Mouse (Mus musculus): ENCODE measurements around the gene Abtb2. TPM values are rescaled to one million over a fixed set of nuclear protein-coding genes. Genes with fewer than 3 reads are reported as not detected.

Abtb2 gene
- polyA plus RNA-seq, 1 experiment from 2014 or later = 4.5 TPM

DNA sequence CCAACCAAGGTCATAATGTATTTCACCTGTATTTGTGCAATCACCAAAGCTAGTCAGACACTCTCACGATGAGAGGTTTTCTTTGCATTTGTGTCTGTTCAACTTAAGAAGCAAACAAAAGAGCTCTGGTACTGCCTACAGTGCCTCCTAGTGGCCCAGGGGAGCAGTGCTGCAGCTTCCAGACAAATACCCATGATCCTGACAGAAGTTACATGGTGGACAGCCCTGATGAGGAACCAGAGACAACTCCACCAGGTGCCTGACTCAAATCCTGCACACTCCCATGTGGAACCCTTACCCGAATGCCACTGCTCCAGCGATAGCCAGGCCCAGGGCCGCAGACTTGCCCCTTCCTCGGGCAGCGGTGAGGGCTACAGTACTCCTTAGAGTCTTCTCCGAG lies 177.9 kb downstream of the Abtb2 start:
- Histone ChIP-seq H3K36me3 (peaks cover 13% of the 10 kb centered on the region; the same call in 1 of the 2 replicates), H3K27ac (no peak overlapping the region), H3K4me3 (replicated peaks) (no peak overlapping the region), H3K4me2 (replicated peaks) (no peak overlapping the region), H3K4me1 (replicated peaks) (no peaks in the 10 kb centered on the region), H3K9ac (no peak overlapping the region), H3K9me3 (no peaks in the 10 kb centered on the region), H3K27me3 (replicated peaks) (no peaks in the 10 kb centered on the region)
- 77% methylated on average over 7 of the region's 7 CpGs for WGBS
- ATAC-seq = no peak

DNA sequence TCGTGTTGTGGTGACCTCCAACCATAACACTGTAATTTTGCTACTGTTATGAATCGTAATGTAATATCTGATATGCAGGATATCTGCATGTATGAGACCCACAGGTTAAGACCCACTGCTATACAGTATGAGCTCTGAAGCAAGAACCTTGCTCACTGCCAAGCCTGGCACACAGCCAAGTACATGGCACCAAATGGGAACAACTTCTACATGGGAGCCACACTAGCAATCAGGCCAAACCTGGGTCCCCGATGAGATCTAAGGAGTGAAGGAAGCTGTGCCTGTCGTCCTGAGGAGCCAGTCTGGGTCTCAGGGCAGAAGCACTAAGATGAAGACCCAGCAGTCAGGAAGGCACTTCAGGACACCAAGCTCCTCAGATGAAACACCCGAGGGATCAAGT lies 179.4 kb downstream of the Abtb2 start:
- ATAC-seq = no peak
- Histone ChIP-seq H3K9ac (no peak overlapping the region), H3K4me2 (replicated peaks) (no peak overlapping the region), H3K27me3 (replicated peaks) (no peaks in the 10 kb centered on the region), H3K9me3 (no peaks in the 10 kb centered on the region), H3K27ac (no peak overlapping the region), H3K4me1 (replicated peaks) (no peaks in the 10 kb centered on the region), H3K36me3 (peaks cover 15% of the 10 kb centered on the region; the same call in 1 of the 2 replicates), H3K4me3 (replicated peaks) (no peak overlapping the region)
- 83% methylated on average over 5 of the region's 5 CpGs for WGBS

DNA sequence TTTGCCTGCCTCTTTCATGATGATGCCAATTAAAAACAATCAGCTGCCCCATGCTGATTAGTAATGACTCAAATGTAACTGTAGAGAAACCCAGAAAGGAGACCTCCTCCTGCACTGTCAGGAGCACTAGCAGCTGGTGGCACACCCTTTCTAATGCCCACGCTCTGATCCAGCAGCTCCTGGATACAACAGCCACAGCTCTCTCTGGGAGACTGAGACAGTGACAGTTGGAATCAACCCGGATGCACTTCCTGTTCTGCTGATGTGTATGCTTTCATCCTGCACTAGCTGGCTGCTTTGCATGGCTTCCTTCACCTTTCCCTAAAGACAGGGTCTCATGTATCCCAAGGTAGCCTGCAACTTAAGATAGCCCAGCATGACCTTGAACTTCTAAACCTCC lies 180.0 kb downstream of the Abtb2 start:
- H3K4me1 ChIP-seq (replicated peaks) = no peaks in the 10 kb centered on the region
- H3K27me3 ChIP-seq (replicated peaks) = no peaks in the 10 kb centered on the region
- peaks cover 16% of the 10 kb centered on the region; the same call in 1 of the 2 replicates for H3K36me3 ChIP-seq
- ATAC-seq = no peak
- no peak overlapping the region for H3K4me2 ChIP-seq (replicated peaks)
- WGBS = 84% methylated on average over 2 of the region's 2 CpGs
- H3K9me3 ChIP-seq = no peaks in the 10 kb centered on the region
- no peak overlapping the region for H3K9ac ChIP-seq
- H3K27ac ChIP-seq = no peak overlapping the region
- H3K4me3 ChIP-seq (replicated peaks) = no peak overlapping the region

DNA sequence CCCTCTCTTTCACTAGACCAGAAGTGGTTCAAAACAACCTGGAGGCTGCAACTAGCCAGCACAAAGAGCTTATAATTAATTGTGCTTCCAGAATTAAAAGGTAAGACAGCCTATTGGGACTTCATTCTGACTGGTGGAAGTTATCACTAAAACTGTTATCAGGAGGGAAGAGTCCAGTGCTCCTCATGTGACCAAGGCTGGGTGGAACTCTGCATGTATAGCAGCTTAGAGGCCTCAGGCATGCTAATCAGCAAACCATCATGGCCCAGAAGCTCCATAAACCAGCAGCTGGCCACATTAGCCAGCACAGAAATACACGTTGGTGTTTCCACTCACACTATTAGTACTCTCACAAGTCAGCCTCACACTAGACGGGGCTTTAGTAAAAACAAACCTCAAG lies 180.7 kb downstream of the Abtb2 start:
- 75% methylated on average over 2 of the region's 2 CpGs for WGBS
- Histone ChIP-seq H3K9ac (no peak overlapping the region), H3K4me1 (replicated peaks) (no peaks in the 10 kb centered on the region), H3K4me2 (replicated peaks) (no peak overlapping the region), H3K27me3 (replicated peaks) (no peaks in the 10 kb centered on the region), H3K27ac (0 out of 2 replicates have a peak overlapping the region, but pooled peaks have one; percentile 6), H3K36me3 (peaks cover 23% of the 10 kb centered on the region), H3K9me3 (no peaks in the 10 kb centered on the region), H3K4me3 (replicated peaks) (no peak overlapping the region)
- no peak for ATAC-seq

DNA sequence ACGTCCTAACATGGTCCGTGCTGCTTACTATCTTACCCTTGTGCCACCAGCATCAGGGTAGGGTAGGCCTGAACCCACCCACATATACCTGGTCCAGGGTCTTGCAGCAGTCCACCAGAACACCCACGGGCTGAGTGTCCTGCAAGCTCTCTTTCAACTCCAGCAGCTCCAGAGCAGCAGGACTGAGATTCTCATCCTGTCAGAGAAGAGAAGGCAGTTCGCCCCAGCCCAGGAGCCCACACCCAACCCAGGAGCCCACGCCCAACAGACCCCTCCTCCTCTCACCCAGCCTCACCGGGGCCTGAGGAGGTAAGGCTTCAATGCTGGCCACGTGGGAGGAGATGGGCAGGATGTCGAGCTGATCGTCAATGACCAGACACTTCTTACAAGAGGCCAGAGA lies 181.8 kb downstream of the Abtb2 start:
- no peaks in the 10 kb centered on the region for H3K4me1 ChIP-seq (replicated peaks)
- no peak overlapping the region for H3K9ac ChIP-seq
- no peak overlapping the region for H3K27ac ChIP-seq
- ATAC-seq = no peak
- H3K4me3 ChIP-seq (replicated peaks) = no peak overlapping the region
- no peaks in the 10 kb centered on the region for H3K9me3 ChIP-seq
- 90% methylated on average over 9 of the region's 9 CpGs for WGBS
- peaks cover 29% of the 10 kb centered on the region for H3K36me3 ChIP-seq
- no peaks in the 10 kb centered on the region for H3K27me3 ChIP-seq (replicated peaks)
- H3K4me2 ChIP-seq (replicated peaks) = no peak overlapping the region

DNA sequence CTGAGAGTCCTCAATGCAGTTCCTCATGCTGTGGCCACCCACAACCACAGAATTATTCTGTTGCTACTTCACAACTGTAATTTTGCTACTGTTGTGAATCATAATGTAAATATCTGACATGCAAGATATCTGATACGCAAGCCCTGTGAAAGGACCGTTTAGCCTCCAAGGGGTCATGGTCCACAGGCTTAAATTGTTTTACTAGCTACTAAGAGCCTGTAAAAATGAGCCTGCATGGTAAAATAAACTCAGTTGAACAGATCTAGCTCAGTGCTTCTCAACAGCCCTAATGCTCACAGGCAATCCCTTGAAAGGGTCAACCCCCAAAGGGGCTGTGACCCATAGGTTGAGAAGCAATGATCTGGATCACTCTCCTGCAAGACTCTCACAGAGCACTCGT lies 183.0 kb downstream of the Abtb2 start:
- no peaks in the 10 kb centered on the region for H3K27me3 ChIP-seq (replicated peaks)
- H3K9ac ChIP-seq = no peak overlapping the region
- 61% methylated on average over 3 of the region's 3 CpGs for WGBS
- peaks cover 24% of the 10 kb centered on the region for H3K36me3 ChIP-seq
- H3K4me1 ChIP-seq (replicated peaks) = no peaks in the 10 kb centered on the region
- H3K4me3 ChIP-seq (replicated peaks) = no peak overlapping the region
- H3K4me2 ChIP-seq (replicated peaks) = no peak overlapping the region
- ATAC-seq = peak; percentile 92
- H3K27ac ChIP-seq = peak overlapping the region; percentile 48; the same call in 1 of the 2 replicates
- no peaks in the 10 kb centered on the region for H3K9me3 ChIP-seq

DNA sequence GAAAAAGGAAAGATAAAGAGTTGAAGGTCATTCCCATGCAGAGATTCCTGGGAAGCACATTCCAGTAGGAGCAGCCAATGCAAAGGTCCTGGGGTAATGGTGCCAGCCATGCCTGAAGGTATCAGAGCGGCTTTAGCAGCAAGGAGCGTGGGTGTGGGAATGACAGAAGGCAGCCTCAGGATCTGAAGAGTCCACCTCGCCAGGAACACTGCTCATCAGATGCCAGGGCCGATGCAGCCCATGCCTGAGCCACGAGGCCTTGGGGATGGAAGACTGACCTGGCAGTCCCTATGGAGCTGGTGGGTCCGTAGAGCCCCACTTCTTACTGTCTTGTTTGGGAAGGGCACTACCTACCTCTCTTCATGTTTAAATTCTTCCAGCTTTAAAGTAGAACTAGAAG lies 185.7 kb downstream of the Abtb2 start:
- no peak for ATAC-seq
- Histone ChIP-seq H3K4me3 (replicated peaks) (no peak overlapping the region), H3K9ac (no peak overlapping the region), H3K4me1 (replicated peaks) (no peaks in the 10 kb centered on the region), H3K27me3 (replicated peaks) (no peaks in the 10 kb centered on the region), H3K27ac (no peak overlapping the region), H3K36me3 (peaks cover 32% of the 10 kb centered on the region), H3K4me2 (replicated peaks) (no peak overlapping the region), H3K9me3 (no peaks in the 10 kb centered on the region)
- 95% methylated on average over 6 of the region's 6 CpGs for WGBS

DNA sequence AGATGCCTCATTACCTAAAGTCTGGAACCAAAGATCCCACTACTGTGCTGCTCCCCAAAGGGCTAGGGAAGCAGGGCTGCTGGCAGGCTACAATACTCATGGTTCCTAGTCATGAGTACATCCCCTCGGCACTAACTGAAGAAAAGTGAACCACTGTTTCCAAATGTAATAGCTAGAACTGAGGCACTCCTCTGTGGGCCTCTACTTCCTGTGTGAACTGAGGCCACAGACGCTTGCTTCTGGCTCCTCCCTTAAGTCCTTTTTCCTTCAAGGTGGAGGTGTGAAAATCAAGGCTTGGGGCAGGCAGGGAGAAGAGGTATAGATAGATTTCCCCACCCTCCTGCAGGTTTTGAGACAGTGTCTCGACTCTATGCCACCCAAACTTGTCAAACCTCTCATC lies 188.5 kb downstream of the Abtb2 start:
- Histone ChIP-seq H3K4me1 (replicated peaks) (no peaks in the 10 kb centered on the region), H3K36me3 (peaks cover 28% of the 10 kb centered on the region), H3K4me2 (replicated peaks) (no peak overlapping the region), H3K27me3 (replicated peaks) (no peaks in the 10 kb centered on the region), H3K9ac (no peak overlapping the region), H3K9me3 (no peaks in the 10 kb centered on the region), H3K27ac (no peak overlapping the region), H3K4me3 (replicated peaks) (no peak overlapping the region)
- no peak for ATAC-seq
- WGBS = 89% methylated on average over 3 of the region's 3 CpGs

DNA sequence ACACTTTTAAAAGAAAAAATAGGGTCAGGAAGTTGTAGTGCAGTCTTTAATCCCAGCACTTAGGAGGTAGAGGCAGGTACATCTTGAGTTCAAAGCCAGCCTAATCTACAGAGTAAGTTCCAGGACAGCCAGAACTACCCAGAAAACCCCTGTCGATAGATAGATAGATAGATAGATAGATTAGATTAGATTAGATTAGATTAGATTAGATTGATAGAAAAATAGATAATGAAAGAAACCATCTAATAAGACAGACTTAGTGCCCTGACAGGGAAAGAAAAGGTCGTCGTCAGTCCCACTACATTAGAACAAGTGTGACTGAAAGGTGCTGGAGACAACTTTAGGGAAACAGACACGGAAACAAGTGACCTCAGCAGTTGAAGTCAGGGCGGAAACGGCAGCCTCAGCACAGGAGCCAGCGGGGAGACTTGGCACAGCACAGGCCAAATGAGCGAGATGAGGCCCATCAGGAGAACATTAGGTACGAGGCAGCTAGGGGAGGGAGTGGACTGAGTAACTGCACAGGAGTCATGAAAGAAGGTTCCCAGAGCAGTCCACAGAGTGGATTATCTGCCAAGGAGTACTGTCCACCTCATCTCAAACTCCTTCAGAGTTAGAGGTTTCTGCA lies 189.5 kb downstream of the Abtb2 start:
- 86% methylated on average over 9 of the region's 9 CpGs for WGBS
- no peak overlapping the region for H3K4me3 ChIP-seq (replicated peaks)
- H3K4me2 ChIP-seq (replicated peaks) = no peak overlapping the region
- peaks cover 21% of the 10 kb centered on the region for H3K36me3 ChIP-seq
- no peak overlapping the region for H3K9ac ChIP-seq
- H3K27me3 ChIP-seq (replicated peaks) = no peaks in the 10 kb centered on the region
- 0 out of 2 replicates have a peak, but pooled peaks cover 2% of the 10 kb centered on the region for H3K4me1 ChIP-seq (replicated peaks)
- H3K9me3 ChIP-seq = no peaks in the 10 kb centered on the region
- no peak for ATAC-seq
- H3K27ac ChIP-seq = no peak overlapping the region

DNA sequence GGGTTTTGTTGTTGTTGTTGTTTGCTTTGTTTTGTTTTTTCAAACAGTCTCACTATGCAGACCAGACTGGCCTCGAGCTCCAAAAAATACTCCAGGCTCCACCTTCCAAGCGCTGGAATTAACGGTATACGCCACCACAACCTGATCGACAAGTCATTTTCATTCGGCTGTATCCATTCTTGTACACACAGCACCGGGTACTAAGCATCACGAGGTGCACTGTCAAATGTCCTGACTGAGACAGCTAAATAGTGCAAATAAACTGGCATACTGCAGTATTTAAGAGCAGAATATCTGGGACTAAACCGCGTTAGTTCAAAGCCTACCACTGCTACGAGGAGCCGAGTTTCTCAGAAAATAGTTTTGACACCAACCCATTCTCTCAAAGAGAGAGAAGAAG lies 194.3 kb downstream of the Abtb2 start:
- Histone ChIP-seq H3K36me3 (0 out of 2 replicates have a peak, but pooled peaks cover 8% of the 10 kb centered on the region), H3K4me2 (replicated peaks) (peak overlapping the region; percentile 74), H3K9ac (peak overlapping the region; percentile 64), H3K4me3 (replicated peaks) (peak overlapping the region; percentile 75), H3K9me3 (no peaks in the 10 kb centered on the region), H3K4me1 (replicated peaks) (0 out of 2 replicates have a peak, but pooled peaks cover 2% of the 10 kb centered on the region), H3K27me3 (replicated peaks) (no peaks in the 10 kb centered on the region), H3K27ac (peak overlapping the region; percentile 75)
- under 1% methylated on average over 12 of the region's 12 CpGs for WGBS
- ATAC-seq = peak; percentile 26

DNA sequence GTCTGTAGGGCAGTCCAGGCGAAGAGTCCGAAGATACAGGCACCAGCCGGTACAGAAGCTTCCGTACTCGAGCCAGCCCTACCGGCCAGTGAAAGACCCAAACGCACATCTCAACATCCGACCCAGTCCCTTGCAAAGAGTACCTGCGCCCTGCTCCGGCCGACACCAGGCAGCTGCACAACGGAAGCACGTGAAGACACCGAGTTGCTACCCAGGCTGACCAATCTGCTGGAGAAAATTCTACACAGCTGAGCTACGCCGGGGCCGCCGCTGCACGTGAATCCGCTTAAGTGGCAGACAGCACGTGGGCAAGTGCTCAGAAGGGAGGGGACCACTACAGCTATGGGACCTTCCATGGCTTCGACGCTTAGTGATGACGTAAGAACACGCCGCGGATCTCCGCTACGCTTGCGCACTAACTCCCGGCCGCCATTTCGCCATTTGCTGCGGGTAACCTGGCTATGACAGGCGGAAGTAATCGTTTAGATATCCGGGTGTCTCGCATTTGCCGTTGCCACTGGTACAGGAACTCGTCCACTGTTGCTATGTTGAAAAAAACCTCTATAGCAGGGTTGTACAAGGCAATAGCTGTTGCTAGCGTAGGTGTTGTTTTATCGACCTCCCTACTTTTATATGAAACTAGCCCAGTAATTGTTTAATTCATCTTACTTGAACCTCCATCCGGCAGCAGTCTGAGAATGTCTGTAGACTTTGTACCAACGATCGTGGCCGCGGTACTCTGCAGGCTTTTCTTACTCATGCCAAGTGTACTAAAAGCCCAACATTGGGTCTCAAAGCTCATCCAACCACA lies 195.0 kb downstream of the Abtb2 start, which contains the start of gene Nat10:
Nat10 (minus strand) TSS at position 365 of the 811 bp plus-strand sequence.
- ATAC-seq = peak; percentile 97
- WGBS = under 1% methylated on average over 47 of the region's 47 CpGs
- peak within 1 kb of the TSS; percentile 75 for H3K27ac ChIP-seq
- H3K4me3 ChIP-seq (replicated peaks) = peak within 1 kb of the TSS; percentile 75
- H3K4me1 ChIP-seq (replicated peaks) = 0 out of 2 replicates have a peak, but pooled peaks cover 2% of the 10 kb centered on the region
- peaks cover 8% of the 10 kb centered on the region; the same call in 1 of the 2 replicates for H3K36me3 ChIP-seq
- no peaks in the 10 kb centered on the region for H3K27me3 ChIP-seq (replicated peaks)
- peak within 1 kb of the TSS; percentile 74 for H3K4me2 ChIP-seq (replicated peaks)
- H3K9ac ChIP-seq = peak within 1 kb of the TSS; percentile 64
- H3K9me3 ChIP-seq = no peaks in the 10 kb centered on the region

DNA sequence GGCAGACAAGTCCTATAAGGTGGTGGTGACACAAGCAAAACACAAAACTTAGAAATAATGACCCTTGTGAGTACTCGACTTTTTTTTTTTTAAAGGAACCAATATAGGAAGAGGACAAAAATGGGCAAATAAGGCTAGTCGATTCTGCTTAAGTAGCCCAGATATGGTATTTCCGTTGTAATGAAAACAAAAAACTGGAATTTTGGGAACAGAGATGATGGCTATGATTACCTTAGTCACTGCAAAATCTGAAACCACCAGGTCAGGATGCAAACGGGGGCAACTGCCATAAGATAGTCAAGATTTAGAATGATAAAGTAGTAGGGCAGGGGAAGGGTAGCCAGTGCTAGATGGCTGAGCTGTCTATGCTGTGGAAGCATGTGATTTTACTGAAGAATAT lies 195.9 kb downstream of the Abtb2 start:
- WGBS = 31% methylated on average over 4 of the region's 4 CpGs
- ATAC-seq = no peak

More for the DNA sequence above, 195.9 kb downstream of the Abtb2 start:
- Histone ChIP-seq H3K9me3 (no peaks in the 10 kb centered on the region), H3K9ac (no peak overlapping the region), H3K4me2 (replicated peaks) (peak overlapping the region; percentile 74), H3K27me3 (replicated peaks) (no peaks in the 10 kb centered on the region), H3K27ac (no peak overlapping the region), H3K36me3 (peaks cover 8% of the 10 kb centered on the region; the same call in 1 of the 2 replicates), H3K4me3 (replicated peaks) (peak overlapping the region; percentile 75; the same call in 1 of the 2 replicates), H3K4me1 (replicated peaks) (0 out of 2 replicates have a peak, but pooled peaks cover 2% of the 10 kb centered on the region)

All from intestine, embryonic 15.5 days (tissue).